Mouse (Mus musculus) frontal cortex, adult 2 months (tissue): ENCODE measurements around the gene Cep164. TPM values are rescaled to one million over a fixed set of nuclear protein-coding genes. Genes with fewer than 3 reads are reported as not detected.

Source experiments
- DNase-seq, 2 experiments: peaks; one replicate each; pipeline ENCODE4 v3.0.0; 2022; ENCODE audit warnings: low spot score in 1 of 2; ENCODE audit errors: extremely low spot score in 1 of 2
- polyA plus RNA-seq: library from polyadenylated mRNA; depleted of rRNA; stranded (reverse); fragments of >200 nt; gene quantifications from 2 replicates; pipeline ENCODE4 v1.2.3, GENCODE M21; 2012; rRNA removed

Cep164 gene
- polyA plus RNA-seq, 1 experiment = 26.1 TPM

GRCm38 (mm10) chr9:45731851-45732250 is 96.6 kb downstream of the Cep164 start:
- no peak for DNase-seq

DNA sequence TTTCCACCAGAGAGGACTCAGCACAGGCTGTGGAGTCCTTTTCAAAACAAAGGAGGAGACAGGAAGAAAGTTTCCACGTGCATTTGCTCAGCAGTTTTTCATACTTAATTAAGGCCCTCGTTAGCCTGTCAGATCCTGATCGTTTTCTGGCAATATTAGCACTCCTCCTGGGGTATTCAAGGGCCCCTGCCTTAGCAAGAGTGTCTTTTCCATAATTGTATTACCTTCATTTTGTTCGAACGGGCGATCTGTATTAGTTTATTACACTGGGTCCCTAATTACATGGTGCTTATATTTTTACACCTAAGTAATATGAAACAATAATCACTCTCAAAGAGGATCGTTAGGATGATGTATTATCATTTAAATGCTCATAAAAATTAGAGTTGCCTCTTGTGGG is 108.5 kb downstream of the Cep164 start:
- no peak for DNase-seq

Other genes starting within 250 kb of the Cep164 start
- 52.5 and 53.3 TPM in 2 replicates for gene Bace1, start 9.9 kb upstream of the Cep164 start, polyA plus RNA-seq
- 26.8 and 31.3 TPM in 2 replicates for gene Pcsk7, start 77.8 kb upstream of the Cep164 start, polyA plus RNA-seq
- 43.9 and 47.3 TPM in 2 replicates for gene Rnf214, start 78.2 kb upstream of the Cep164 start, polyA plus RNA-seq
- gene Tagln, start 107.4 kb upstream of the Cep164 start, polyA plus RNA-seq = 15.4 and 21.4 TPM in 2 replicates
- 103 and 112 TPM in 2 replicates for gene Sidt2, start 126.6 kb upstream of the Cep164 start, polyA plus RNA-seq
- 99.0 and 106 TPM in 2 replicates for gene Pafah1b2, start 184.0 kb upstream of the Cep164 start, polyA plus RNA-seq
- 54.9 and 56.6 TPM in 2 replicates for gene Sik3, start 184.1 kb upstream of the Cep164 start, polyA plus RNA-seq